Mouse (Mus musculus): Measurements from ENCODE around the gene Ptpn7. TPM values are rescaled to one million over a fixed set of nuclear protein-coding genes. Genes with fewer than 3 reads are reported as not detected.

The Ptpn7 gene
- polyA plus RNA-seq, 1 experiment = 5.4 TPM

DNA sequence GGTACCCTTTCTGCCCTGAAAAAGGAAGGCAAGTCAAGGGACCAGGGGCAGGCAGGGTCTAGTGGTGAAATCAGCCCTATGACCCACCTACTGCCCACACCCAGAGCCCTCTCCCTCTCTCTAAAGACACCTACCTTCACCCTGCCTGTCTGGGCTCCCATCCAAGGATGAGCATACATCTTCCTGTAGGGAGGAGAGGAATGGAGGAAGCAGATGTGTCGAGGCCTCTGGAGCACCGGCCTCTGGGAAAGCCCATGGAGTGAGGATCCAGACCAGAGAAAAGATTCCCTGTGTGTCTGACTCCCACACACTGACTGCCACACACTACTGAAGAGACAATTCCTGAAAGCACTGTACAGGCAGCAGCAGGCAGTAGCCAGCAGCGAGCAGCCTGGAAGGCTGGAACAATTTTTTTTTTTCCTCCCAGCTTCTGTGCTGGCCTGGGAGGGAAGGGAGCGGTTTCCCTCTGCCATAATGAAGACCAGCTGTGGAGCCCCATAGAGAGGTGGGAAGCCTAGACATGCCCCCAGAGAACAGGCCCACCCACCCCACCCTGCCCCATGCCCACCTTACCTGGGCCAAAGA, 6.0 kb upstream of the Ptpn7 start:
- H3K4me3 ChIP-seq (ENCODE audit: low read depth, low read length) = no peak overlapping the region
- no peaks in the 10 kb centered on the region for H3K36me3 ChIP-seq (ENCODE audit: control insufficient read depth, insufficient read depth, low read length)
- no peak for TF ChIP-seq CTCF (IDR thresholded peaks at IDR 0.05; ENCODE audit: extremely low read depth, insufficient read length, insufficient replicate concordance, low read depth, low read length)
- no peak for TF ChIP-seq POLR2A (IDR thresholded peaks at IDR 0.05; ENCODE audit: low read depth, low read length)
- 67% methylated on average over 4 of the region's 4 CpGs for WGBS
- H3K27me3 ChIP-seq (ENCODE audit: control insufficient read depth, insufficient read depth, low read length) = no peaks in the 10 kb centered on the region
- peaks cover 7% of the 10 kb centered on the region; the same call in 1 of the 2 replicates for H3K4me1 ChIP-seq (ENCODE audit: control insufficient read depth, insufficient read depth, insufficient read length, low read length)
- H3K27ac ChIP-seq (ENCODE audit: insufficient read depth, low read depth, low read length) = no peak overlapping the region

DNA sequence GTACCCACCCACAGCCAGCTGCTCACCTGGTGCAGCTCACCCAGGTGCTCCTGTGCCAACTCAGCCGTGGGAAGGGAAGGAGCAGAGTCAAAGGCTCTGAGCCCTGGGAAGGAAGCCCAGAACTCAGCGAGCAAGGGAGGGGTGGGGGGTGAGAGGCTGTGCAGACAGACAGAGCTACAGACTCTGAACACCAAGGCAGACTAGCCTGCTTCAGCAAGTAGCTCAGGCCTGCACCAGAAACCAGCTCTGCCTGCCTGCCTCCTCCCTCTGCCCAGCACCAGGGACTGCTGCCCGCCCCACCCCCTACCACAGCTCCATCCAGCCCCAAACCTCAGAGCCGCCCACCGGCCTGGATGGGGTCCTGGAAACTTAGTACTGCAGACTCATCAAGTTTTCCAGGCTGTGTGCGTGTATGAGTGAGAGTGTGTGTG, 4.5 kb upstream of the Ptpn7 start:
- no peak overlapping the region for H3K27ac ChIP-seq (ENCODE audit: insufficient read depth, low read depth, low read length)
- no peaks in the 10 kb centered on the region for H3K36me3 ChIP-seq (ENCODE audit: control insufficient read depth, insufficient read depth, low read length)
- H3K4me1 ChIP-seq (ENCODE audit: control insufficient read depth, insufficient read depth, insufficient read length, low read length) = peaks cover 7% of the 10 kb centered on the region; the same call in 1 of the 2 replicates
- H3K27me3 ChIP-seq (ENCODE audit: control insufficient read depth, insufficient read depth, low read length) = no peaks in the 10 kb centered on the region
- H3K4me3 ChIP-seq (ENCODE audit: low read depth, low read length) = no peak overlapping the region
- no peak for TF ChIP-seq CTCF (IDR thresholded peaks at IDR 0.05; ENCODE audit: extremely low read depth, insufficient read length, insufficient replicate concordance, low read depth, low read length)
- TF ChIP-seq POLR2A (IDR thresholded peaks at IDR 0.05; ENCODE audit: low read depth, low read length) = no peak
- WGBS = 38% methylated on average over 6 of the region's 6 CpGs

DNA sequence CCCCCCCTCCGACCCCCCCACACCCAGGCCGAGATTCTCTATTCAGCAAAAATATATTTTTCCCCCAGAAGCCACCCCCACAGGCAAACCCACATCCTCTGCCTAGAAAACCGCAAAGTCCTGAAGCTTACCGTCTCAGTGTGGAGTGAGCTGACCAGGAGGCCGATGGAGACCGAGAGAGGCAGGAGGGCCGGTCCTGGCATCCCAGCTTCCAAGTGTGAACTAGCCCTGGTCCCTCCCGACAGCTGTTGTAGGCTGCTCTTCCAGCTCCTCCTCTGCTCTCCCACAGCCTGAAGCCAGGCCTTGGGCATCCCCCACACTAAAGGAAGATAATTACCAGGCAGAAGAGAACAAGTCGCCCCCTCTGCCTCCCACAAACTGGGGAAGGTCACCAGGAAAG, 3.5 kb upstream of the Ptpn7 start:
- no peak overlapping the region for H3K4me3 ChIP-seq (ENCODE audit: low read depth, low read length)
- TF ChIP-seq CTCF (IDR thresholded peaks at IDR 0.05; ENCODE audit: extremely low read depth, insufficient read length, insufficient replicate concordance, low read depth, low read length) (no peak), POLR2A (IDR thresholded peaks at IDR 0.05; ENCODE audit: low read depth, low read length) (no peak)
- H3K27me3 ChIP-seq (ENCODE audit: control insufficient read depth, insufficient read depth, low read length) = no peaks in the 10 kb centered on the region
- H3K27ac ChIP-seq (ENCODE audit: insufficient read depth, low read depth, low read length) = no peak overlapping the region
- H3K36me3 ChIP-seq (ENCODE audit: control insufficient read depth, insufficient read depth, low read length) = no peaks in the 10 kb centered on the region
- WGBS = 45% methylated on average over 9 of the region's 9 CpGs
- H3K4me1 ChIP-seq (ENCODE audit: control insufficient read depth, insufficient read depth, insufficient read length, low read length) = peaks cover 7% of the 10 kb centered on the region; the same call in 1 of the 2 replicates

DNA sequence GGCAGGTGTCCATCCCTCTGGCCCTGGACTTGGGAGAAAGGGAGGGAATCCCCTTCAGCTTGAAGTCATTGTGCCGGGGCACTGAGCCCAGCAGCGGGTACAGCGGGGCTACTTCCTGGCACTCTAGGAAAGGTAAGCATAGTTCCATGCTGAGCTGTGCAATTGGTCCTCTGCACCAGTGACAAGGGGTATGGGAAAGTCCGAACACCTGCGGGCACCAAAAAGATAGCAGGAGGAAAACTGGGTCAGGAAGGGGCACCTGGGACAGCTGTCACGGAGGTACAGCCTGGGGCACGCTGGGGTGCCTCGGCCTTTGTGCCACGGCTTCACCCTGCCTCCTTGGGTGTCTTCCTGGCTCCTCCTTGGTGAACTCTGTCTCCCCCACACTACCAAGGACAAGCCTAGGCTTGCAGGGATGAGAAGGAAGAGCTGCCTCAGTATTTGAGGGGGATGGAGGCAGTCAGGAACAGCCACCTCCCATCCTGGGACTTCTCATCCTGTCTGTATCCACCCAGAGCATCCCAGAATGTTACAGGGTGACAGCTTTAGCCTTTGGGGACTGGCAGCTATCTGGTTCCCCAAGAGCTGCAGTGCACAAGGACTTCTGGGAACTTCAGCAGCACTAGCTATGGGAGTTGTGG, 2.8 kb upstream of the Ptpn7 start:
- TF ChIP-seq POLR2A (IDR thresholded peaks at IDR 0.05; ENCODE audit: low read depth, low read length) (no peak), CTCF (IDR thresholded peaks at IDR 0.05; ENCODE audit: extremely low read depth, insufficient read length, insufficient replicate concordance, low read depth, low read length) (no peak)
- Histone ChIP-seq H3K27me3 (ENCODE audit: control insufficient read depth, insufficient read depth, low read length) (no peaks in the 10 kb centered on the region), H3K4me3 (ENCODE audit: low read depth, low read length) (no peak overlapping the region), H3K36me3 (ENCODE audit: control insufficient read depth, insufficient read depth, low read length) (no peaks in the 10 kb centered on the region), H3K27ac (ENCODE audit: insufficient read depth, low read depth, low read length) (no peak overlapping the region), H3K4me1 (ENCODE audit: control insufficient read depth, insufficient read depth, insufficient read length, low read length) (peaks cover 9% of the 10 kb centered on the region; the same call in 1 of the 2 replicates)
- WGBS = 54% methylated on average over 9 of the region's 9 CpGs

DNA sequence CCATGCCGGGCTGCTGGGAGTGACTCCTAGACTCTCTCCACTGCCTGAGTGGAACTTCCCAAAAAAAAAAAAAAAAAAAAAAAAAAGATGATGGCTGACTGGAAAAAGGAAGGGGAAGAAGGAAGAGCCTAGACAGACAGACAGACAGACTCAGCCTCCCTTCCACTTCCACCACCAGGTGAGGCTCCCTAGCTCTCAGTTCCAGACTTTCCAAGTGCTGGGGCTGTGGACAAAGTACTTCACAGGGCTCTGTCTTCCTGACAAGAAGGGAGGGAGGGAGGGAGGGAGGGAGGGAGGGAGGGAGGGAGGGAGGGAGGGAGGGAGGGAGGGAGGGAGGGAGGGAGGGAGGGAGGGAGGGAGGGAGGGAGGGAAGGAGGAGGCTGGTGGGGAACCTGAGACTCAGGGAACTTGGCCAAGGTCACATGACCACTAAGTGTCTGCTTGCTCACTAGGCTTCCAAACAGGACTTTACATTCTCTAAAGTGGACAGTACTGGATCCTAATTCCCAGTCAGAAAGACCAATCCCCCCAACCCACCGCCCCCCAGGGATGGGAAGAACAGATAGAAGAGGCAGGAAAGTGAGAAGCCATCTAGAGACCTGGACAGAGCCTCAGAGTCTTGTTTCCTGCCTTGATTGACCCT, 2.0 kb upstream of the Ptpn7 start:
- peak overlapping the region; percentile 26; the same call in 1 of the 2 replicates for H3K4me3 ChIP-seq (ENCODE audit: low read depth, low read length)
- peak overlapping the region; percentile 41; the same call in 1 of the 2 replicates for H3K27ac ChIP-seq (ENCODE audit: insufficient read depth, low read depth, low read length)
- H3K27me3 ChIP-seq (ENCODE audit: control insufficient read depth, insufficient read depth, low read length) = no peaks in the 10 kb centered on the region
- peaks cover 9% of the 10 kb centered on the region; the same call in 1 of the 2 replicates for H3K4me1 ChIP-seq (ENCODE audit: control insufficient read depth, insufficient read depth, insufficient read length, low read length)
- WGBS = 47% methylated on average over 2 of the region's 2 CpGs
- no peak for TF ChIP-seq CTCF (IDR thresholded peaks at IDR 0.05; ENCODE audit: extremely low read depth, insufficient read length, insufficient replicate concordance, low read depth, low read length)
- TF ChIP-seq POLR2A (IDR thresholded peaks at IDR 0.05; ENCODE audit: low read depth, low read length) = no peak
- no peaks in the 10 kb centered on the region for H3K36me3 ChIP-seq (ENCODE audit: control insufficient read depth, insufficient read depth, low read length)

DNA sequence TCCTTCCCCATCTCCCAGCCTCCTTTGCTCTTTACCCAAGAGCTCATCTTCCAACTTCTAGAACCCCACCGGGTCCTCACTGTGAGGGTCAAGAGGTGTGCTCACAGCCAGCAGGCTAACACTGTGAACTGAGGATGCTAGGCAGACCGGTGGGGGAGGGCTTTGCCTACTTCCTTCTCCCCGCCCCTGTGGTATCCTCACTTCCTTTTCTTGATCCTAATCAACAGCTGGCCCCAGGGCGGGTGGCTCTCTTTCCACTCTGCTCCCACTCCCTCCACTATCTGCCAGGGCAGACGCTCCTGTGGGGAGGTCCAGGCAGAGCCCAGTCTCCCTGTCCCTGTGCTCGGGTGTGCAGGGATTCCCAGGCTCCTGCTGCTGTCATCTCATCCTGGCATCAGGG, 1.5 kb upstream of the Ptpn7 start:
- peak overlapping the region; percentile 26 for H3K4me3 ChIP-seq (ENCODE audit: low read depth, low read length)
- WGBS = 11% methylated on average over 6 of the region's 6 CpGs

DNA sequence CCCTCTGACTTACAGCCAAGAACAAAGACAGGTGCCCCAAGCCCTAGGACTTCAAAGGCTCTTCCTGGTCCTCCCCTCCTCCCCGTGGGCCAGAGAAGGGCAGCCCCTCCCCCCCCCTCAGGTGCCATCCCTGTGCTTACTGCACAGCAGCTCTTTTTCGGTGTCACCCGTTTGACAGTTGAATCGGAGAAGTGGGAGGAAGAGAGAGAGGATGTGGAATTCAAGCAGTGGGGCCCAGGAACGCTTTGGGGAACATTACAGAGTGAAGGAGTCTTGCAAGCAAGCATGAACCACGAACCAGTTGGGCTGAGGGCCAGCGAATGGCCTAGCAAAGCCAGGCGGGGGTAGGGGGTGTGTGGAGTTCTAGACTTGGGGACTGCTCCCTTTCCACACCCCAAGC, 940 bp upstream of the Ptpn7 start:
- H3K36me3 ChIP-seq (ENCODE audit: control insufficient read depth, insufficient read depth, low read length) = no peaks in the 10 kb centered on the region
- peaks cover 9% of the 10 kb centered on the region; the same call in 1 of the 2 replicates for H3K4me1 ChIP-seq (ENCODE audit: control insufficient read depth, insufficient read depth, insufficient read length, low read length)
- no peak for TF ChIP-seq POLR2A (IDR thresholded peaks at IDR 0.05; ENCODE audit: low read depth, low read length)
- no peak for TF ChIP-seq CTCF (IDR thresholded peaks at IDR 0.05; ENCODE audit: extremely low read depth, insufficient read length, insufficient replicate concordance, low read depth, low read length)
- H3K4me3 ChIP-seq (ENCODE audit: low read depth, low read length) = no peak overlapping the region; the same call in 1 of the 2 replicates
- H3K27me3 ChIP-seq (ENCODE audit: control insufficient read depth, insufficient read depth, low read length) = no peaks in the 10 kb centered on the region
- WGBS = 32% methylated on average over 8 of the region's 8 CpGs
- peak overlapping the region; percentile 74 for H3K27ac ChIP-seq (ENCODE audit: insufficient read depth, low read depth, low read length)

More for the DNA sequence above, 1.5 kb upstream of the Ptpn7 start:
- peak overlapping the region; percentile 74 for H3K27ac ChIP-seq (ENCODE audit: insufficient read depth, low read depth, low read length)
- H3K36me3 ChIP-seq (ENCODE audit: control insufficient read depth, insufficient read depth, low read length) = no peaks in the 10 kb centered on the region
- no peaks in the 10 kb centered on the region for H3K27me3 ChIP-seq (ENCODE audit: control insufficient read depth, insufficient read depth, low read length)
- H3K4me1 ChIP-seq (ENCODE audit: control insufficient read depth, insufficient read depth, insufficient read length, low read length) = peaks cover 9% of the 10 kb centered on the region; the same call in 1 of the 2 replicates
- no peak for TF ChIP-seq CTCF (IDR thresholded peaks at IDR 0.05; ENCODE audit: extremely low read depth, insufficient read length, insufficient replicate concordance, low read depth, low read length)
- TF ChIP-seq POLR2A (IDR thresholded peaks at IDR 0.05; ENCODE audit: low read depth, low read length) = no peak

All from small intestine, adult 2 months (tissue).